Mouse (Mus musculus) gastrocnemius, postnatal 14 days (tissue): Measurements from ENCODE around the gene Lamc2. TPM values are rescaled to one million over a fixed set of nuclear protein-coding genes. Genes with fewer than 3 reads are reported as not detected.

ENCODE experiments used
- DNase-seq: peaks from one replicate; pipeline ENCODE4 v3.0.0; 2021; ENCODE audit warnings: mixed read lengths
- intact Hi-C: fragments of 180-260 bp; cut with DNase I; formaldehyde crosslinking; loops from one replicate; pipeline ENCODE4 v1.15.1; 2025; ENCODE audit warnings: low total_unique reads
- long read RNA-seq, 2 experiments: library from polyadenylated mRNA; stranded (forward); transcript quantifications; one replicate each; pipeline ENCODE4 v2.0.0; 2021
- total RNA-seq, 2 experiments: library from RNA; stranded (reverse); gene quantifications; 2 replicates each; pipeline ENCODE4 v1.2.3; 2021

Gene Lamc2
- total RNA-seq, result 1 to 10 TPM; 5.8 to 7.2 TPM
- long read RNA-seq, experiment 1, partial matches to known transcripts, result 1 of 8 reads
- long read RNA-seq, experiment 1, other reads (novel, unspliced or antisense), result 6 of 8 reads
- long read RNA-seq, experiment 2, partial matches to known transcripts, result 1 of 5 reads
- long read RNA-seq, experiment 2, other reads (novel, unspliced or antisense), result 2 of 5 reads

DNA sequence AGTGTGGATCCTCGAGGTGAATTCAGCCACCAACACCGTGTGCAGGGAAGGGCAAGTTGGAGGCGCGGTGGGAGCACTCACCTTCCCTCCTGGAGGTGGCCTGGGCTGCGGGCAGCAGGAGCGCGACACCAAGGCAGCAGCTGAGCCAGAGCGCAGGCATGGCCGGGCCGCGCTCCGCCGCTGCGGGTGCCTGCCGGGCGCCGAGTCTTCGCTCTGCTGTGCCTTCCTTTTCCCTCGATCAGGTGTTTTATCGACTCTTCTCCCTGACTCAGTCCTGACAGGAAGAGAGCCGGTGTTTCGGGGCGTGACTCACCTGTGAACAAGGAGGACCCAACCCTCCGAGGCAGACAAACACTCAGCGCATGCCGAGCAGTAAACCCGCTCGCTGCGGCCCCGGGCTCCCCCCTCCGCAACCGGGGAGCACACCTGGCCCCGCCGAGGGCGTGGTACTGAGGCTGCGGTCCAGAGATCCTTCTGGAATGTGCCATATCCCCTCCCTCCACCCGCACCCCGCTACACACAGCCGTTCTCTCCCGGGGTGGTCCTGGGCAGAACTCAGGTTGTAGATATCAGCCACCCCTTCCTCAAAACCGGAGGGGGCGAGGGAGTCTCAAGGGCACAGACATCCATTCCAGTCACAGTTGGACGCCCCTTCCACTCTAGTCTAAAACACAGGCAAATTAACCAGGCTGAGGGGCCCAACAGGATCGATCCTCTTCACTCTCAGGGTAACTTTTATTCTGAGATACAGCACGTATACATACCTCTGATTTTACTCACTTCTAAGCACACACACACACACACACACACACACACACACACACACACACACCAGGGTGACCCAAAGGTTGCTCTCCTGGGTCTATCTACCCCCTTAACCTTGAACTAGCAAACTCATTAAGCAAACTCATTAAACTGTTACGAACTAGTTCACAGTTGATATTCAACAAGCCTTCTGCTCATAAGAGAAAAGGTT, at the start of gene Lamc2:
Gene Lamc2 (minus strand): TSS at position 620 of the 976 bp plus-strand sequence.
- intact Hi-C loops, result no loop called here
- DNase-seq, result no peak

- no peak for DNase-seq
- intact Hi-C loops, result no loop called here
These were observed 49.3 kb upstream of the Lamc2 start for GRCm38 (mm10) chr1:153235576-153235975.

DNA sequence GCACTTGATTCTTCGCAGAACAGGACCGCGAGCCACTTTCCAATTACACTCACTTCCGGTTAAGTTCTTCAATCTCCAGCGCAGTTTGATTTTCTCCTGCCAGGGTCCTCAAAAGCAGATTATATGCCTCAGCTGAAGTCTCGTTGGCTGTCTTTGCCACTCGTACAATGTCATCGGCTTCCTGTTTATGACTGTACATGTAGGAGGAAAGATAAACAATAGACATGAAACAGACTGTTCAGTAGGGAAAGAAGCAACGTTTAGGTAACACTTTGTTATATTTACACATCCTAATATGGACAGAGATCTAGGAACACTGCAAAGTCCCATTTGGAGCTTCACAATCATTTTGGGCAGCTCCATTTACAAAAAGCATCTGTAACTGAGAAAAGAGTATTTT, 45.4 kb upstream of the Lamc2 start:
- intact Hi-C loops, result no loop called here
- no peak for DNase-seq

DNA sequence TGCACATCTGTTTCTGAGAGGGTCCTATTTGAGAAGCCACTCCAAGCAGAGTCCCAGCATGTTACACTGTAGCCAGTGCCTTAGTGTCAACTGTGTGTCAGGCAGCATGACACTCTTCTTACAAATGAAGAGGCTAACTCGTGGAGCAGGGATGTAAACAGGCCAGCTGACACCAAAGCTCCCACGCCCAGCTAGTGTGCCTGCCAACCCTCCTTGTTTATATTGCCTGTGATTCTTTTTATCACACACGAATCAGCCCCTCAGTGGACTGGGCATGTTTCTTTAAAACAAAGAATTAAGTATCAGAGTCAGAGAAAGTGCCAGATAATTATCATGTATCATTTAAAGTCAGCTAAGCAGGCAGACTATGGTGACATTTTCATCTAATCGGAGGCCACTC, 41.7 kb upstream of the Lamc2 start:
- intact Hi-C loops, result no loop called here
- no peak for DNase-seq

- intact Hi-C loops, result no loop called here
- DNase-seq, result no peak
These were observed 40.8 kb upstream of the Lamc2 start for GRCm38 (mm10) chr1:153227096-153227495.

GRCm38 (mm10) chr1:153225786-153226725, 39.8 kb upstream of the Lamc2 start:
- intact Hi-C loops, result no loop called here
- DNase-seq, result no peak

DNA sequence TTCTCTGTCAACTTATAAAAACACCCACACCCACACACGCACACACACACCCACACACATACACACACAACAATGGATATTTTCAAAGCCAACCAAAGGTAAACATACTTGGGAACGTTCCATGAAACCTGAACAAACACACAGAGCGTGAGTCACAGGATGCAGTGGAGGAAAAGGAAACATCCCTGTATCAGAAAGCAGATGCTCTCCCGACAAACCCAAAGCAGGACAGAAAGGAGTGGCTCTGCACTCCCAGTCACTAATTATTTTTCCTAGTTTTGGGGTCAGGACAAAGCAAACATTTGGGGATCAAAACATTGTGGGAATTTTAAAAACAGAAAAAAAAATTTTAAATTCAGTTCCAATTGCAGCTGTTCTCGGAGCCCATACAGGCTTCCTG, 38.1 kb upstream of the Lamc2 start:
- DNase-seq, result no peak
- intact Hi-C loops, result no loop called here

DNA sequence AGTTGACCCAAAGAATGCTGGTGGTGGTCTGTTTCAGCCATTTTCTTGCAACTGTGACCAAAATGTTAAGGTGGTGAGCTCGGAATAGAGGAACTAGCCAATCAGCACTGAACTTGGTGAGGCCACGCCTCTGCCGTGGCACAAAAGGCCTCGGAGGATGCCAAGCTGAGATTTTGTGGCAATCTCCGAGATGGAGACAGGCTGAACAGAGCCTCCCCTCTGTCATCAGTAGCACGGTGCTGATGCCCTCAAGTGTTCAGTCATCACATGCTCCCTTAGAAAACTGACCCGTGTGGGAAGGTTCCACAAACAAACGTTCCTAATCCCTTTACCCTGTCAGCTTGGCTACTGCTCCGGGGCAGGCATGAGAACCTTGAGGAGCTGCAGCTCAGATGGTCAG, 33.1 kb upstream of the Lamc2 start:
- no peak for DNase-seq
- intact Hi-C loops, result no loop called here

- intact Hi-C loops, result no loop called here
- DNase-seq, result no peak
These were observed 30.3 kb upstream of the Lamc2 start for GRCm38 (mm10) chr1:153216516-153216915.

DNA sequence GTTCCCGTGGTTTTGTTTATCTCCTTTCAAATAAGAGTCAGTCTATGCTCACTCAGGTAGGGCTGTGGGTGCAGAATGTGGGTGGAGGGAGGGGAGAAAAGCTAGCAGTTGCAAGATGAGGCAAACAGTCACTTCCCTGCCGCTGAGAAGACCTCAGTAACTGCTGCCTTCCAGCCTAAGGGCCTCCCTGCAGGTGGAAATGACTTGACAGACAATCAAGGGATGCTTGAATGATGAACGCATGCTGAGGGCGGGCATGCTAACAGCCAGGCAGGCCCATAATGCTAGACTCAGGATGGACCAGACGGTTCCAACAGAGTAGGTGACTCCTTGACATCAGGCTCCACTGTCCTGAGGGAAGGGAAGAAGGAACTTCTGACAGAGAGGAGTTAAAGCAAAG, 29.4 kb upstream of the Lamc2 start:
- intact Hi-C loops, result no loop called here
- DNase-seq, result no peak

- DNase-seq, result no peak
- intact Hi-C loops, result no loop called here
These were observed 24.7 kb upstream of the Lamc2 start for GRCm38 (mm10) chr1:153210992-153211391.

- intact Hi-C loops, result no loop called here
- DNase-seq, result no peak
These were observed 24.0 kb upstream of the Lamc2 start for GRCm38 (mm10) chr1:153210198-153210597.

GRCm38 (mm10) chr1:153202195-153202594, 15.9 kb upstream of the Lamc2 start:
- intact Hi-C loops, result no loop called here
- DNase-seq, result no peak

GRCm38 (mm10) chr1:153201448-153201847, 15.2 kb upstream of the Lamc2 start:
- DNase-seq, result no peak
- intact Hi-C loops, result no loop called here

DNA sequence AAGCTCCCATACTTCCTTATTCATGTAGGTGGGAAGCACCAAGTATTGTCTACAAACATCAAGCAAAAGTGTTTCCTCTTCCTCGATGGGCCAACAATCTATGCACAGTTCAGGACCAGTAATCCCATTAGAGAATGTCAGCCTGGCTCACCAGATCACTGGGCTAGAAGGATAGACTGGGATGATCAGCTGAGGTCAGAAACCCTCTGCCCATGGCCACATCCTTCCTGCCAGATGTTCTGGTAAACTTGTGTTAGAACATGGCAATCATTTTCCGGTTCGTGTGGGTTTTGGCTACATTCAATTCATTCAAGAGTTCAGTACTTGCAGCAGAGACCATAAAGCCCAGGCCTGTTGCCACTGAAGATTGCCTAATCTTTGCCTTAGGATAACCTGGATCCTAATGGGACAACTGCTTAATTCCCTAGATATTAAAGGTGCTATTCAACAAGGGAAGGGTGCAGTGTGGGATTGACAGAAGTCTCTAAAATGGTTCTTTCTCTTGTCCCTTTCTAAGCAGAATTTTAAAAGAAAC, 11.1 kb upstream of the Lamc2 start:
- intact Hi-C loops, result no loop called here
- DNase-seq, result no peak

GRCm38 (mm10) chr1:153192945-153193344, 6.7 kb upstream of the Lamc2 start:
- DNase-seq, result no peak
- intact Hi-C loops, result no loop called here

GRCm38 (mm10) chr1:153192379-153192778, 6.1 kb upstream of the Lamc2 start:
- intact Hi-C loops, result no loop called here
- DNase-seq, result no peak

GRCm38 (mm10) chr1:153191943-153192329, 5.7 kb upstream of the Lamc2 start:
- intact Hi-C loops, result no loop called here
- peak; percentile 68 for DNase-seq

GRCm38 (mm10) chr1:153191237-153191942, 5.1 kb upstream of the Lamc2 start:
- DNase-seq, result no peak
- intact Hi-C loops, result no loop called here
